Mouse (Mus musculus) CH12.LX (cell line): ENCODE data around the gene Cyp2f2. TPM values are rescaled to one million over a fixed set of nuclear protein-coding genes. Genes with fewer than 3 reads are reported as not detected.

ENCODE experiments used
- DNase-seq: peaks from one replicate; pipeline ENCODE4 v3.0.0-alpha.2; 2013; ENCODE audit errors: extremely low read depth
- H3K27ac ChIP-seq: 2 replicates; pipeline ENCODE4 v1.5.1; 2012; ENCODE audit warnings: low read depth, mild to moderate bottlenecking, control low read depth, moderate library complexity; ENCODE audit not compliant: insufficient read depth
- H3K27me3 ChIP-seq: replicated peaks from 2 replicates; pipeline ENCODE3; 2012; ENCODE audit warnings: inconsistent platforms
- H3K36me3 ChIP-seq, 2 experiments: replicated peaks in 1 of 2; 2 replicates each; pipeline versions ENCODE3 to v1.6.1; 2012; ENCODE audit warnings: inconsistent platforms in 1 of 2, low read length in 1 of 2, mild to moderate bottlenecking in 1 of 2, mixed read lengths in 1 of 2, moderate library complexity in 1 of 2; ENCODE audit not compliant: control insufficient read depth in 1 of 2, insufficient read depth in 1 of 2
- H3K4me1 ChIP-seq, 2 experiments: 2 replicates each; pipeline ENCODE4 v1.6.1; 2012; ENCODE audit warnings: inconsistent platforms in 1 of 2, moderate library complexity in 1 of 2; ENCODE audit not compliant: insufficient read depth in 2 of 2, control insufficient read depth in 1 of 2
- H3K4me2 ChIP-seq: 2 replicates; pipeline ENCODE4 v1.6.1; 2012; ENCODE audit warnings: low read depth, mild to moderate bottlenecking, control low read depth; ENCODE audit not compliant: poor library complexity, insufficient read depth, severe bottlenecking
- H3K4me3 ChIP-seq, 3 experiments: fragments of 150-350 bp in 1 of 3; sonication (generic) in 1 of 3; replicated peaks in 1 of 3; 2 replicates each; pipeline versions ENCODE3 to v1.5.1; 2011 to 2012; ENCODE audit warnings: low read depth in 2 of 3, low read length in 2 of 3, mild to moderate bottlenecking in 2 of 3, moderate library complexity in 2 of 3, control low read depth in 1 of 3, improper control_type of control experiment in 1 of 3, inconsistent platforms in 1 of 3, mixed read lengths in 1 of 3; ENCODE audit not compliant: poor library complexity in 1 of 3
- H3K79me2 ChIP-seq: replicated peaks from 2 replicates; pipeline ENCODE4 v1.6.1; 2012; ENCODE audit warnings: mild to moderate bottlenecking, moderate library complexity; ENCODE audit not compliant: control insufficient read depth, poor library complexity, insufficient read depth, severe bottlenecking; ENCODE audit errors: extremely low read depth
- H3K9ac ChIP-seq: 2 replicates; pipeline ENCODE4 v1.6.1; 2012; ENCODE audit warnings: low read depth, mild to moderate bottlenecking, control low read depth, moderate library complexity; ENCODE audit not compliant: insufficient read depth
- H3K9me3 ChIP-seq: replicated peaks from 2 replicates; pipeline ENCODE3; 2012; ENCODE audit warnings: low read length, inconsistent platforms, mixed read lengths
- CHD1 ChIP-seq: IDR thresholded peaks from 2 replicates; pipeline ENCODE4 v1.6.1; 2012; ENCODE audit warnings: low read depth, low read length, improper control_type of control experiment, inconsistent platforms
- CHD2 ChIP-seq: IDR thresholded peaks from 2 replicates; pipeline ENCODE4 v1.6.1; 2011; ENCODE audit warnings: low read length, improper control_type of control experiment
- CTCF ChIP-seq, 2 experiments: IDR thresholded peaks in 1 of 2; conservative IDR thresholded peaks in 1 of 2; 2 replicates each; pipeline ENCODE4 v1.5.1; 2011 to 2012; ENCODE audit warnings: low read depth in 2 of 2, low read length in 2 of 2, improper control_type of control experiment in 1 of 2, inconsistent platforms in 1 of 2, mild to moderate bottlenecking in 1 of 2, moderate library complexity in 1 of 2
- E2F4 ChIP-seq: IDR thresholded peaks from 2 replicates; pipeline ENCODE4 v1.6.1; 2011; ENCODE audit warnings: low read depth, low read length, improper control_type of control experiment; ENCODE audit not compliant: insufficient replicate concordance
- ELF1 ChIP-seq: IDR thresholded peaks from 2 replicates; pipeline ENCODE4 v1.6.1; 2014; ENCODE audit warnings: low read depth, mild to moderate bottlenecking, inconsistent platforms, low read length, improper control_type of control experiment
- EP300 ChIP-seq: IDR thresholded peaks from 2 replicates; pipeline ENCODE4 v1.6.1; 2011; ENCODE audit warnings: low read length, improper control_type of control experiment
- GABPA ChIP-seq: IDR thresholded peaks from 2 replicates; pipeline ENCODE4 v1.6.1; 2012; ENCODE audit warnings: low read depth, low read length, improper control_type of control experiment, inconsistent platforms; ENCODE audit not compliant: insufficient replicate concordance
- HCFC1 ChIP-seq: IDR thresholded peaks from 2 replicates; pipeline ENCODE4 v1.6.1; 2012; ENCODE audit warnings: low read depth, mild to moderate bottlenecking, inconsistent platforms, low read length, improper control_type of control experiment
- IRF4 ChIP-seq: IDR thresholded peaks from 2 replicates; pipeline ENCODE4 v1.6.1; 2014; ENCODE audit warnings: low read depth, mild to moderate bottlenecking, inconsistent platforms, low read length, improper control_type of control experiment
- KAT2A ChIP-seq: IDR thresholded peaks from 2 replicates; pipeline ENCODE4 v1.6.1; 2012; ENCODE audit warnings: low read length, improper control_type of control experiment, inconsistent platforms; ENCODE audit not compliant: insufficient replicate concordance
- MAX ChIP-seq: IDR thresholded peaks from 2 replicates; pipeline ENCODE4 v1.6.1; 2011; ENCODE audit warnings: low read length, improper control_type of control experiment
- MEF2A ChIP-seq: IDR thresholded peaks from 2 replicates; pipeline ENCODE4 v1.6.1; 2014; ENCODE audit warnings: low read depth, mild to moderate bottlenecking, inconsistent platforms, low read length, improper control_type of control experiment, borderline replicate concordance
- MXI1 ChIP-seq: IDR thresholded peaks from 2 replicates; pipeline ENCODE4 v1.6.1; 2011; ENCODE audit warnings: mild to moderate bottlenecking, low read depth, low read length, improper control_type of control experiment
- NRF1 ChIP-seq: IDR thresholded peaks from 2 replicates; pipeline ENCODE4 v1.6.1; 2014; ENCODE audit warnings: low read depth, mild to moderate bottlenecking, inconsistent platforms, low read length, improper control_type of control experiment, moderate library complexity
- POLR2A ChIP-seq: IDR thresholded peaks from 2 replicates; pipeline ENCODE4 v1.6.1; 2011; ENCODE audit warnings: low read depth, mild to moderate bottlenecking, improper control_type of control experiment, low read length
- RCOR1 ChIP-seq: conservative IDR thresholded peaks from 2 replicates; pipeline ENCODE4 v1.6.1; 2012; ENCODE audit warnings: low read depth, mild to moderate bottlenecking, inconsistent platforms, low read length, improper control_type of control experiment
- SMC3 ChIP-seq: IDR thresholded peaks from 2 replicates; pipeline ENCODE4 v1.6.1; 2011; ENCODE audit warnings: low read depth, low read length, improper control_type of control experiment
- TCF12 ChIP-seq: IDR thresholded peaks from 2 replicates; pipeline ENCODE4 v1.6.1; 2014; ENCODE audit warnings: low read depth, mild to moderate bottlenecking, inconsistent platforms, low read length, improper control_type of control experiment
- UBTF ChIP-seq: IDR thresholded peaks from 2 replicates; pipeline ENCODE4 v1.6.1; 2012; ENCODE audit warnings: low read depth, mild to moderate bottlenecking, inconsistent platforms, low read length, improper control_type of control experiment, moderate library complexity
- USF2 ChIP-seq: conservative IDR thresholded peaks from 2 replicates; pipeline ENCODE4 v1.6.1; 2011; ENCODE audit warnings: low read depth, low read length, improper control_type of control experiment
- ZC3H11A ChIP-seq: IDR thresholded peaks from 2 replicates; pipeline ENCODE4 v1.6.1; 2012; ENCODE audit warnings: low read depth, mild to moderate bottlenecking, inconsistent platforms, low read length, improper control_type of control experiment
- dilution Hi-C: fragments of 300-500 bp; cut with MboI; formaldehyde crosslinking; loops from 2 replicates; pipeline ENCODE4 v1.14.3; 2020; ENCODE audit warnings: low sequenced_read_pairs; ENCODE audit not compliant: extremely low pct_unique_long_range_greater_than_20kb, extremely low pct_ligation_motif_present
- in situ Hi-C: fragments of 300-500 bp; cut with MboI; formaldehyde crosslinking; loops from 3 replicates; pipeline ENCODE4 v1.14.3; 2019; ENCODE audit warnings: low sequenced_read_pairs, low pct_ligation_motif_present, low pct_unique_long_range_greater_than_20kb, mixed read lengths
- polyA plus RNA-seq: library from polyadenylated mRNA; unstranded; fragments of >175 nt; gene quantifications from 2 replicates; pipeline ENCODE4 v1.2.1, GENCODE M21; 2012; ENCODE audit warnings: low read depth; ENCODE audit not compliant: insufficient read length
- total RNA-seq, 2 experiments: library from RNA; depleted of rRNA; stranded (reverse); fragments of 300-350 nt in 1 of 2; fragments of >200 nt in 1 of 2; gene quantifications; 2 replicates each; pipeline ENCODE4 v1.2.3; 2012 to 2014

Cyp2f2 gene
- total and polyA plus RNA-seq, 3 experiments = not detected

DNA sequence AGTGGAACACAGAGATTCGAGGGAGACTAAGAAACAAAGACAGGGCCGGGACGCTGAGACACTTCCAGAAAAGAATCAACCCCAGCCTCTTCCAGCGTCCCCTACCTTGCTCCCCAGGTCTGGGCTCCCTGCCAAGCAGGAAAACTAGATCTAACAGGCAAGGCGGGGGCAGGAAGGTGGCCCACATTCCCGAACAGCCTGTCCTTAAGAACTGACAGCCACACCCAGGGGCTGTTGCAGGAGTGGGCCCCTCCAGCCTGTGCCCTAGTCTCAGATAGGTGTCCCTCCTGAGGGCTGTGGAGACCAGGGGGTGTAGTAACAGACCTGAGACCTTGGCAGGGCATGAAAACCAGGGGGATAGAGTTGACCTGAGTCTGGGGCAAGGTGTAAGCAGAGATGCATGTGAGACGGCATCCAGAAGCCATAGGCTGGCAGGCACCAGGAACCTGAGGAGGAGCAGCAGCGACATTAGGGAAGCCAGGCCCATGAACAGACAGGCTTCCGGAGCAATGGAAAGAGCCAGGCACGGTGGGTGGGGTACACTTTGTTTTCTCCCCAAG, 33.6 kb downstream of the Cyp2f2 start, which contains the start of gene Cyp2t4:
Gene Cyp2t4 (plus strand): TSS at position 510 of the 560 bp plus-strand sequence.
- H3K4me3 ChIP-seq = no peak within 1 kb of the TSS
- no peaks in the 10 kb centered on the region for H3K9me3 ChIP-seq
- in situ Hi-C loops = no loop called here
- peaks cover 0 to 12% of the 10 kb centered on the region in 2 experiments; a peak in 3 of 4 replicates for H3K4me1 ChIP-seq
- dilution Hi-C loops = no loop called here
- no peaks in the 10 kb centered on the region for H3K79me2 ChIP-seq
- no peak within 1 kb of the TSS for H3K9ac ChIP-seq
- DNase-seq = no peak
- H3K4me2 ChIP-seq = no peak within 1 kb of the TSS
- no peak for TF ChIP-seq E2F4
- no peak for TF ChIP-seq KAT2A
- TF ChIP-seq MAX = no peak
- no peak for TF ChIP-seq TCF12
- TF ChIP-seq NRF1 = no peak
- TF ChIP-seq SMC3 = no peak
- TF ChIP-seq POLR2A = no peak
- TF ChIP-seq MEF2A = no peak
- TF ChIP-seq IRF4 = no peak
- TF ChIP-seq CHD1 = no peak
- no peak for TF ChIP-seq GABPA
- no peak for TF ChIP-seq USF2
- peaks cover 14 to 35% of the 10 kb centered on the region in 2 experiments for H3K36me3 ChIP-seq
- H3K27me3 ChIP-seq = peaks cover 6% of the 10 kb centered on the region
- no peak within 1 kb of the TSS for H3K27ac ChIP-seq

DNA sequence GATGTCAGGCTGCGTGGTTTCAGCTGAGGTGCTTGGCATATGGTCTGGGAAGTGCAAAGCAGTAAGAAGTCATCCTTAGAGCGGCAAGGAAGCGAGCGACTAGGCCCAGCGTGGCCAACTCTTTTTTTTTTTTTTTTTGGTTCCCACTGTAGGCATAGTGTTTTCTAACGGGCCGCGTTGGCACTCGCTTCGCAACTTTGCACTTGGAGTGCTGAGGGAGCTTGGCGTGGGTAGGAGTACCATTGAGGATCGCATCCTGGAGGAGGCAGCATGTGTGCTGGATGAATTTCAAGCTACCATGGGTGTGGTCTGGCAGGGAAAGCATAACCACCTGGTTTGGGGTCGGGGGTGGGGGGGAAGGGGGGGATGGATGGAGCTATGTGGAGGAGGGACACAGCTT, 36.3 kb downstream of the Cyp2f2 start:
- H3K27ac ChIP-seq = no peak overlapping the region
- H3K9ac ChIP-seq = no peak overlapping the region
- H3K4me1 ChIP-seq = peaks cover 9 to 38% of the 10 kb centered on the region in 2 experiments
- H3K4me2 ChIP-seq = no peak overlapping the region
- no peaks in the 10 kb centered on the region for H3K9me3 ChIP-seq
- H3K36me3 ChIP-seq = peaks cover 31 to 62% of the 10 kb centered on the region in 2 experiments
- no peak for TF ChIP-seq MXI1
- TF ChIP-seq KAT2A = no peak
- no peak for TF ChIP-seq RCOR1
- TF ChIP-seq EP300 = no peak
- TF ChIP-seq ZC3H11A = no peak
- TF ChIP-seq HCFC1 = no peak
- no peak for TF ChIP-seq TCF12
- no peak for TF ChIP-seq ELF1
- TF ChIP-seq CHD2 = no peak
- no peak for TF ChIP-seq MAX
- no peak for TF ChIP-seq CHD1
- no peak for TF ChIP-seq CTCF (conservative IDR thresholded peaks at IDR 0.05 in 1 of 2, IDR thresholded peaks at IDR 0.05 in 1 of 2; ENCODE audit: low read depth in 2 of 2, low read length in 2 of 2)
- TF ChIP-seq GABPA = no peak
- TF ChIP-seq UBTF = no peak
- no peak for DNase-seq
- in situ Hi-C loops = loop anchor here (5.0 kb wide), 1 partner anchor 131 kb away; no protein-coding TSS in a partner anchor
- peaks cover 2% of the 10 kb centered on the region for H3K27me3 ChIP-seq
- H3K4me3 ChIP-seq = no peak overlapping the region
- peaks cover 3% of the 10 kb centered on the region; the same call in 1 of the 2 replicates for H3K79me2 ChIP-seq
- dilution Hi-C loops = no loop called here
